Mouse (Mus musculus) leukemia stem cell, adult 10-12 weeks (primary cell): Measurements from ENCODE around the gene Crygd. TPM values are rescaled to one million over a fixed set of nuclear protein-coding genes. Genes with fewer than 3 reads are reported as not detected.

ENCODE experiments used
- polyA plus RNA-seq: library from polyadenylated mRNA; stranded (reverse); fragments of >175 nt; gene quantifications from 2 replicates; pipeline ENCODE4 v1.2.3, GENCODE M21; 2012; ENCODE audit warnings: low replicate concordance

Gene Crygd
- polyA plus RNA-seq = not detected in 2 replicates

GRCm38 (mm10) chr1:65063352-65063751 lies at the start of gene Crygd:
Gene Crygd (minus strand): TSS chr1:65063452.

GRCm38 (mm10) chr1:65103273-65103672 lies 40.0 kb upstream of the Crygd start, which contains the start of gene Cryga:
Gene Cryga (minus strand): TSS chr1:65103373.

GRCm38 (mm10) chr1:65082188-65082587 lies 18.9 kb upstream of the Crygd start, which contains the start of gene Crygb:
Gene Crygb (minus strand): TSS chr1:65082288.

GRCm38 (mm10) chr1:65073589-65073988 lies 10.3 kb upstream of the Crygd start, which contains the start of gene Crygc:
Gene Crygc (minus strand): TSS chr1:65073689.

GRCm38 (mm10) chr1:65050952-65051351 lies 12.3 kb downstream of the Crygd start, which contains the start of gene Cryge:
Gene Cryge (minus strand): TSS chr1:65051149.

GRCm38 (mm10) chr1:65032641-65033040 lies 30.6 kb downstream of the Crygd start, which contains the start of gene Akr1cl:
Gene Akr1cl (minus strand): TSS chr1:65032759.

Other genes starting within 250 kb of the Crygd start
- 0.50 and 1.5 TPM in 2 replicates for gene Plekhm3, start 106.6 kb downstream of the Crygd start, polyA plus RNA-seq
- gene Akr1cl, start 30.7 kb downstream of the Crygd start, polyA plus RNA-seq = not detected in 2 replicates
- gene Cryge, start 12.3 kb downstream of the Crygd start, polyA plus RNA-seq = not detected in 2 replicates
- not detected in 2 replicates for gene Crygc, start 10.2 kb upstream of the Crygd start, polyA plus RNA-seq
- gene Crygb, start 18.8 kb upstream of the Crygd start, polyA plus RNA-seq = not detected in 2 replicates
- not detected in 2 replicates for gene Cryga, start 39.9 kb upstream of the Crygd start, polyA plus RNA-seq
- not detected in 2 replicates for gene Gm28845, start 56.1 kb upstream of the Crygd start, polyA plus RNA-seq
- gene D630023F18Rik, start 59.8 kb upstream of the Crygd start, polyA plus RNA-seq = 0.12 TPM in 1 of 2 replicates, not detected in the other
- 0.38 and 0.81 TPM in 2 replicates for gene Idh1, start 123.0 kb upstream of the Crygd start, polyA plus RNA-seq
- 18.0 and 23.6 TPM in 2 replicates for gene Pikfyve, start 123.2 kb upstream of the Crygd start, polyA plus RNA-seq
- gene Pth2r, start 218.6 kb upstream of the Crygd start, polyA plus RNA-seq = not detected in 2 replicates